Mouse (Mus musculus) midbrain, embryonic 11.5 days (tissue): ENCODE data around the gene Afmid. TPM values are rescaled to one million over a fixed set of nuclear protein-coding genes. Genes with fewer than 3 reads are reported as not detected.

ENCODE experiments used
- ATAC-seq: fragments of 200-750 bp; cut with Nextera tagmentation; 2 replicates; pipeline ENCODE4 v1.8.0; 2017; ENCODE audit warnings: moderate TSS enrichment, moderate library complexity; ENCODE audit not compliant: low FRiP score
- DNase-seq: peaks from one replicate; pipeline ENCODE4 v3.0.0; 2015; ENCODE audit warnings: low spot score; ENCODE audit errors: missing footprints
- H3K27ac ChIP-seq: fragments of 300-500 bp; sonication (generic); 2 replicates; pipeline ENCODE4 v1.5.1; 2014; ENCODE audit warnings: low read depth, low read length
- H3K27me3 ChIP-seq: fragments of 300-500 bp; sonication (generic); 2 replicates; pipeline ENCODE4 v1.6.1; 2014; ENCODE audit warnings: mild to moderate bottlenecking, low read length, moderate library complexity, mixed read lengths; ENCODE audit not compliant: control insufficient read depth, insufficient read depth
- H3K36me3 ChIP-seq: fragments of 300-500 bp; sonication (generic); 2 replicates; pipeline ENCODE4 v1.6.1; 2014; ENCODE audit warnings: mild to moderate bottlenecking, low read length, moderate library complexity, mixed read lengths; ENCODE audit not compliant: control insufficient read depth, insufficient read depth
- H3K4me1 ChIP-seq: fragments of 300-500 bp; sonication (generic); 2 replicates; pipeline ENCODE4 v1.6.1; 2014; ENCODE audit warnings: low read length; ENCODE audit not compliant: control insufficient read depth, insufficient read depth
- H3K4me2 ChIP-seq: fragments of 300-500 bp; sonication (generic); 2 replicates; pipeline ENCODE4 v1.6.1; 2014; ENCODE audit warnings: mild to moderate bottlenecking, moderate library complexity
- H3K4me3 ChIP-seq: fragments of 300-500 bp; sonication (generic); 2 replicates; pipeline ENCODE4 v1.5.1; 2014; ENCODE audit warnings: low read depth, low read length
- H3K9ac ChIP-seq: fragments of 300-500 bp; sonication (generic); 2 replicates; pipeline ENCODE4 v1.6.1; 2014; ENCODE audit warnings: low read length
- H3K9me3 ChIP-seq: fragments of 300-500 bp; sonication (generic); 2 replicates; pipeline ENCODE4 v1.6.1; 2016; ENCODE audit warnings: low read length; ENCODE audit not compliant: control insufficient read depth
- WGBS: fragments of 180-500 bp; shearing (Covaris S2); extraction: QIAGEN DNeasy Blood & Tissue Kit; methylation state at CpG from one replicate; pipeline ENCODE4 v1.1.7; 2014; 5-methylcytosine and 5-hydroxymethylcytosine counted together
- polyA plus RNA-seq: library from polyadenylated mRNA; unstranded; fragments of >200 nt; fragmentation: Nextera tagmentation; extraction: Ambion mirVana; gene quantifications from 2 replicates; pipeline ENCODE4 v1.2.1, GENCODE M21; 2014

The Afmid gene
- polyA plus RNA-seq, 1 experiment from 2014 or later = 2.8 TPM

DNA sequence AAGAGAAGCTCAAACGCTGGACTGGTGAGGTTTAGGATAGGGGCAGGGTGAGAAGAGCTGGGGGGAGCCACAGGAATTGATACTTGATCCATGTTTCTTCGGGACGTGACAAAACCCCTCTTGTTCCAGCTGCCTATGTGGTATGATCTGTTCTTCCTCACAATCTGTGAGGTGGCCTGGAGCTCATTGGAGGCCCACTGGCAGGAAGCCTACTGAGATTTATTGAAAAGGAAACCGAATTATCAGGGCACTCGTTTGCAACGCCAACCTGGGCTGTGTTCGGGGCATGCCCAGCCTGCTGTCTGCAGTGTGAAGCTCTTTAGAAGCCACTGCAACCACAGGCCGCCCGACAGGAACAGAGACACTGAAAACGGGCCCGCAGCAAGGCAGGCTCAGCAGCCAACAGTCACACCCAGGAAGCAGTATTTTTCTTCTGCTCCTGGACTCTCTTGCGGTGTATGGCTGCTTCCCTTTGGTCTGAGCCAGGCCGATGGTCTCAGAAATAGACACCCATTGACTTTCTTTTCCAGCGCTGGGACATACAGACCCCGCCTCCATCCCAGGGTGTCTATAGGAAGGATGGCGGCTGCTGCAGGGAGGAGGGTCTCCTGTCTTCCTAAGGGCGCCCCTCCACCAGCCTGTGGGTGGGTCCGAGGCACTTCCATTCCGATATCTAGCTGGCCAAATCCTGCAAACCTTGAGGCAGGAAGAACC, 22.7 kb downstream of the Afmid start:
- Histone ChIP-seq H3K27ac (peak overlapping the region; percentile 93), H3K36me3 (peaks cover 9% of the 10 kb centered on the region), H3K9me3 (no peaks in the 10 kb centered on the region), H3K4me3 (peak overlapping the region; percentile 78), H3K4me2 (peak overlapping the region; percentile 88), H3K4me1 (peaks cover 16% of the 10 kb centered on the region), H3K9ac (peak overlapping the region; percentile 87), H3K27me3 (no peaks in the 10 kb centered on the region)
- WGBS = 11% methylated on average over 19 of the region's 19 CpGs
- DNase-seq (no peak), ATAC-seq (peak; percentile 80; the same call in 1 of the 2 replicates)

DNA sequence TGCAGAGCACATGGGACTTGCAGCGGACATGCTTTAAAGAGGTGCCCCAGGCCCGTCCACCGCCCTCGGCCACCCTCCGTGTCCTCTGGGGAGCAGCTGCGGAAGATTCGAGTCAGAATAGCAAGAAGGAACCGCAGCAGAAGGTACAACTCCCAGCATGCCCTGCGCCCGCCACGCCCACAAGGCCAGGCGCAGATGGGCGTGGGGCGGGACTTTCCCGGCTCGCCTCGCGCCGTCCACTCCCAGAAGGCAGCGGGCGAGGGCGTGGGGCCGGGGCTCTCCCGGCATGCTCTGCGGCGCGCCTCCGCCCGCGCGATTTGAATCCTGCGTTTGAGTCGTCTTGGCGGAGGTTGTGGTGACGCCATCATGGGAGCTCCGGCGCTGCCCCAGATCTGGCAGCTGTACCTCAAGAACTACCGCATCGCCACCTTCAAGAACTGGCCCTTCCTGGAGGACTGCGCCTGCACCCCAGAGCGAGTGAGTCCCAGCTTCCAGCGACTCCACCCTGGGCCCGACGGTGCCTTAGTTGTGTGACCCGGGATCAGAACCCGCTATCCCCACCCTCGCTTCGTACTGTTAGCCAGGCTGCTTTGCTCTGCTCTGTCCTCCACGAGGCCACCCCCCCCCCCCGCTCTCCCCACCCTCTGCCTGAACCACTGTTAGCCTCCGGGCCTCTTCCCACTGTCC, 23.4 kb downstream of the Afmid start, which contains the start of gene Birc5:
Gene Birc5, plus strand, starts transcription at position 267 of the 687 bp plus-strand sequence.
- ATAC-seq (peak; percentile 95), DNase-seq (peak; percentile 100)
- Histone ChIP-seq H3K36me3 (peaks cover 12% of the 10 kb centered on the region), H3K9me3 (no peaks in the 10 kb centered on the region), H3K4me2 (peak within 1 kb of the TSS; percentile 88), H3K27me3 (no peaks in the 10 kb centered on the region), H3K4me1 (peaks cover 16% of the 10 kb centered on the region), H3K4me3 (peak within 1 kb of the TSS; percentile 78), H3K9ac (peak within 1 kb of the TSS; percentile 87), H3K27ac (peak within 1 kb of the TSS; percentile 93)
- under 1% methylated on average over 51 of the region's 51 CpGs for WGBS

DNA sequence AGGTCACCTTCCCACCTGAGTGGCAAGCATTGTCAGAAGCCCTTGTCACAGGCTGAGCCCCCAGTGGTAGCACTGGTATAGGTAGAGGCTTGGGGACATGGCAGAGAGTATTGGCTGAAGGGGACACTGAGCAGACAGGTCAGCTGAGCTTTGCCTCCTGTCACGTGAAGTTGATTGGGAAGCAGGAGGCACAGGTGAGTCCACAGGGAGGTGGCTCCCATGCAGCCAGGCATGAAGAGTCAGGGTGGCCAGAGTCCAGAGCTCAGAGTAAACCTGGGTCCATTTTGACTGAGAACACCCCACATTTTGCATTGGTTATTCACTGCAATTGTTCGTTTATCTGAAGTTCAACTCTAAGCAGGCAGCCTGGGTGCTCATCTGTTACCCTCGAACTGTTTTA, 27.2 kb downstream of the Afmid start:
- Histone ChIP-seq H3K36me3 (peaks cover 38% of the 10 kb centered on the region), H3K4me1 (peaks cover 16% of the 10 kb centered on the region), H3K27me3 (no peaks in the 10 kb centered on the region), H3K4me2 (no peak overlapping the region), H3K4me3 (no peak overlapping the region), H3K27ac (no peak overlapping the region), H3K9ac (no peak overlapping the region), H3K9me3 (no peaks in the 10 kb centered on the region)
- DNase-seq = no peak
- ATAC-seq = no peak
- 92% methylated on average over 3 of the region's 3 CpGs for WGBS

DNA sequence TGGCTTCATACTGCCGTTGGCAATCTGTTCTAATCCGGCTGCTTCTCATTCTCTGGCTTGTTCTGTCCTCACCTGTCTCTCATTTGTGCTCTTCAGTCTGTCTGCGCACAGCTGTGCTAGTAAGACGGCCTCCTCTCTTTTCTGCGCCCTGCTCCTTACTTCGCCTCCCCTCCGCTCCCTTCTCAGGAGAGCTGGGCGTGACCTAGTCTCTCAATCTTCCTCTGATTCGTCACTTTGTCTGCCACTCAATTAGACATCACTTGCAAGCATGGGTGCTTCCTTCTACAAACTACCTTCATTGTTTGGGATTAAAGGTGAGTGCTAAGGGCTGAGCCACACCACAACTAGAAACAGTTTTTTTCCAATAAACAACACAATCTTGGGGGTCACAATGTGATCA, 28.5 kb downstream of the Afmid start:
- no peak for ATAC-seq
- H3K4me2 ChIP-seq = no peak overlapping the region
- peaks cover 9% of the 10 kb centered on the region for H3K4me1 ChIP-seq
- H3K4me3 ChIP-seq = no peak overlapping the region
- WGBS = 90% methylated on average over 9 of the region's 9 CpGs
- H3K9me3 ChIP-seq = no peaks in the 10 kb centered on the region
- H3K27me3 ChIP-seq = peaks cover 2% of the 10 kb centered on the region; the same call in 1 of the 2 replicates
- H3K27ac ChIP-seq = no peak overlapping the region
- no peak overlapping the region for H3K9ac ChIP-seq
- no peak for DNase-seq
- H3K36me3 ChIP-seq = peaks cover 38% of the 10 kb centered on the region

DNA sequence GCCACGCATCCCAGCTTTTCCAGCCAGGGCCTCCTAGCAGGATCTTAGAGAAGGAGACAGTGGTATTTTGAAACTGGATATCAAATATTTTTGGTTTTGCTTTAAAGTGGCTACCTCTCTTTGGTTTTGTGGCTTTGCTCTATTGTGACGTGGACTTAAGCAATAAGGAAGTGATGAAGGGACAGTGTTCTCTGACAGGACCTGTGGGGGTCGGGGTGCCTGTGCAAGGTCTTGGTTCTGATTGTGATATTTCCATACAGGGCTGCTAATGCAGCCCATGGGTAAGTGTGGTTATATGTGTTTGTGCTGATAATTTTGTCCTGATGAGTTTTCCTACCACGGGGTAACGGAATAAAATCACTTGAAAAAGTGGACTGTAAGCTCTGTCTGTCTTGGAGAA, 29.6 kb downstream of the Afmid start:
- Histone ChIP-seq H3K9ac (no peak overlapping the region), H3K4me1 (peaks cover 2% of the 10 kb centered on the region), H3K36me3 (peaks cover 38% of the 10 kb centered on the region), H3K27me3 (peaks cover 8% of the 10 kb centered on the region; the same call in 1 of the 2 replicates), H3K4me3 (no peak overlapping the region), H3K27ac (no peak overlapping the region), H3K9me3 (no peaks in the 10 kb centered on the region), H3K4me2 (no peak overlapping the region)
- ATAC-seq = no peak
- DNase-seq = no peak
- WGBS = 96% methylated on average over 5 of the region's 5 CpGs

DNA sequence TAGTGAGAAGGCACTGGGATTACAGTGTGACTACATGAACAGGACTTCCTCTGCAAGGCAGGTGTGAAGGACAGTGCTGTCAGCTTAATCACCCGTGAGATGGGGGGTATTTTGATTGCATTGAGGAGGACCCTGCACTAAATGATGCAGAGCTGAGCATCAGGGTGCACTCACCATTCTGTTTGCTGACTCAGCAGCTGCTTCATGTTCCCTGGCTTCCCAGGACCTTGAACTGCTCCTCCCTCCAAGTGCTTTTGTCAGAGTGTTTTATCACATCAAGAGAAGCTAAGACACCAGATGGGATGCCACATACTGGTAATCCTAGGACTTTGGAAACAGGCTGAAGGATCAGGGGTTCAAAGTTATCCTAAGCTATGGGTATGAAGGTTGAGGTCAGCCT, 30.3 kb downstream of the Afmid start:
- Histone ChIP-seq H3K36me3 (peaks cover 38% of the 10 kb centered on the region), H3K4me2 (no peak overlapping the region), H3K27ac (no peak overlapping the region), H3K4me1 (no peaks in the 10 kb centered on the region), H3K9ac (no peak overlapping the region), H3K27me3 (peaks cover 13% of the 10 kb centered on the region), H3K9me3 (no peaks in the 10 kb centered on the region), H3K4me3 (no peak overlapping the region)
- ATAC-seq (no peak), DNase-seq (no peak)
- 88% methylated on average over 1 of the region's 1 CpGs for WGBS

DNA sequence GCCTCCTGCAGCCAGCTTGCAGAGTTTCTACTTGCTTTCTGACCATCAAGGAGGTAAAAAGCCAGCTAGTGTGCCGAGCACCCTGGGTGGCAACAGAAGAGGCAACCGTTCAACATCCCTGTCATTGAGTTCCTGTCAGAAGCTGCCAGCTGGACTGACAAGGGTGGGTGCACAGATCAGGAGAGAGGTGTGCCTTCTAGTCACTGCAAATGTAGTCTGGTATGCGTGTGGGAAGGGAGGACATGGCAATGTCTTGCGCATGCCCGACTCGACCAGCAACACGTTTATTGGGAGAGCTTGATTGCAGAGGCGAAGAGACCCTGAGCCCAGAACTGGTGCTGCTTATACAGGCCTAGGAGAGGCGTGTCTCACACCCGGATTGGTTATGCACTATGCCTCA, 31.7 kb downstream of the Afmid start:
- Histone ChIP-seq H3K27me3 (peaks cover 17% of the 10 kb centered on the region), H3K36me3 (peaks cover 37% of the 10 kb centered on the region), H3K4me2 (no peak overlapping the region), H3K9me3 (no peaks in the 10 kb centered on the region), H3K27ac (no peak overlapping the region), H3K9ac (no peak overlapping the region), H3K4me3 (no peak overlapping the region), H3K4me1 (no peaks in the 10 kb centered on the region)
- DNase-seq (no peak), ATAC-seq (no peak)
- 97% methylated on average over 10 of the region's 10 CpGs for WGBS

DNA sequence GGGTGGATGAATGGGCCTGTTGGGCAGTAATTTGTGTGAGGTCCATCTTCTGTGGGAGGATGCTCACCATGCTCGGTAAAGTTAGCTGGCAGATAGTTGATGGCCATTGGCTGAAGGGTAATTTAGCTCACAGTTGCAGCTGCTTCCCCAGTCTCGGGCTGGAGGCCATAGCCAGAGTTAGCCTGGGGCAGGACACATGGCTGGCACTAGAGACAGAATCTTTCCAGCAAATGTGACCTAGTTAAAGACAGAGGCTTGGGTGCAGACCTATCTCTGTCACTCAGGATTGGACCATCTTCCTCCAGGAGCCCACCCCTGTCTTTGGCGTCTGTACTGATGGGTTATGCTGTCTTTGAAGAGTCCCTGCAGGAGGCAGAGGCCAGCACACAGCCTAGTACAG, 32.7 kb downstream of the Afmid start:
- peaks cover 5% of the 10 kb centered on the region for H3K4me1 ChIP-seq
- H3K27me3 ChIP-seq = peaks cover 22% of the 10 kb centered on the region
- H3K4me2 ChIP-seq = no peak overlapping the region
- no peaks in the 10 kb centered on the region for H3K9me3 ChIP-seq
- DNase-seq (no peak), ATAC-seq (no peak)
- no peak overlapping the region for H3K4me3 ChIP-seq
- H3K9ac ChIP-seq = no peak overlapping the region
- no peak overlapping the region for H3K27ac ChIP-seq
- peaks cover 29% of the 10 kb centered on the region for H3K36me3 ChIP-seq
- WGBS = 58% methylated on average over 3 of the region's 3 CpGs

DNA sequence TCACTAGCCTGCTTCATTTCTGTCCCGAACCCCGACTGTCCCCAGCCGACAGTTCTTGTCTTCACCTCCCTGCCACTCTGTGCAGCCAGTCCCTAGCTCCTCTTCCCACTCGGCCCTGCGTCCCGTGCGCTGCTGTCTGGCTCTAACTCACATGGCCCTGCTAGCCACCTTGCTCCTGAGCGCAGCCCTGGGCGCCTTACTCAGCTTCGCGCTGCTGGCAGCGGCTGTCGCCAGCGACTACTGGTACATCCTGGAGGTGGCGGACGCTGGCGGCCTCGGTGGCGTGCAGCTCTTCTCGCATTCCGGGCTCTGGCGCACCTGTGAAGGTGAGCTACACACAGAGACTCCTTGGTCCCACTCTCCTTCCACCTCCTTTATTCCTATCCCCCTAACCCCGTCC, 34.9 kb downstream of the Afmid start, which contains the start of gene Tmem235:
Gene Tmem235, plus strand, starts transcription at position 152 of the 400 bp plus-strand sequence.
- 4% methylated on average over 23 of the region's 23 CpGs for WGBS
- Histone ChIP-seq H3K9ac (no peak within 1 kb of the TSS), H3K4me3 (no peak within 1 kb of the TSS), H3K36me3 (peaks cover 18% of the 10 kb centered on the region), H3K9me3 (no peaks in the 10 kb centered on the region), H3K27me3 (peaks cover 22% of the 10 kb centered on the region), H3K4me2 (0 out of 2 replicates have a peak within 1 kb of the TSS, but pooled peaks have one; percentile 4), H3K4me1 (peaks cover 13% of the 10 kb centered on the region), H3K27ac (no peak within 1 kb of the TSS)
- ATAC-seq (no peak), DNase-seq (no peak)
